Mouse (Mus musculus): ENCODE results near the gene Ugt1a10.
A peak's percentile ranks its signal among the peaks of the same experiment; 100 is the strongest.
"Not testable (repeated sequence)": the region's sequence is repeated elsewhere in the genome, so short reads cannot be mapped to it uniquely, and the experiment has no call there.

The Ugt1a10 gene

GRCm38 (mm10) chr1:88055088-88055487, at the start of gene Ugt1a10:
Gene Ugt1a10 (plus strand): TSS chr1:88055388.
- DNase-seq, result no peak

GRCm38 (mm10) chr1:88007692-88008210, 47.4 kb upstream of the Ugt1a10 start:
- DNase-seq, result no peak

- peak; percentile 80 for DNase-seq
Observed at GRCm38 (mm10) chr1:88008211-88008697, 46.9 kb upstream of the Ugt1a10 start, which contains the start of gene Usp40. Gene Usp40 (minus strand): TSS chr1:88008551.

GRCm38 (mm10) chr1:88008735-88009134, 46.5 kb upstream of the Ugt1a10 start:
- no peak for DNase-seq

GRCm38 (mm10) chr1:88009521-88009920, 45.7 kb upstream of the Ugt1a10 start:
- no peak for DNase-seq

- no peak for DNase-seq
Observed at GRCm38 (mm10) chr1:88013726-88014125, 41.5 kb upstream of the Ugt1a10 start.

- no peak for DNase-seq
Observed at GRCm38 (mm10) chr1:88014194-88014593, 41.0 kb upstream of the Ugt1a10 start.

- DNase-seq, result no peak
Observed at GRCm38 (mm10) chr1:88014671-88015070, 40.5 kb upstream of the Ugt1a10 start.

GRCm38 (mm10) chr1:88015371-88015770, 39.8 kb upstream of the Ugt1a10 start:
- no peak for DNase-seq

GRCm38 (mm10) chr1:88025244-88025643, 29.9 kb upstream of the Ugt1a10 start:
- DNase-seq, result not testable (repeated sequence)

GRCm38 (mm10) chr1:88043044-88043443, 12.1 kb upstream of the Ugt1a10 start:
- not testable (repeated sequence) for DNase-seq

- DNase-seq, result not testable (repeated sequence)
Observed at GRCm38 (mm10) chr1:88044832-88045437, 10.3 kb upstream of the Ugt1a10 start.

GRCm38 (mm10) chr1:88047408-88047807, 7.8 kb upstream of the Ugt1a10 start:
- DNase-seq, result not testable (repeated sequence)

- DNase-seq, result not testable (repeated sequence)
Observed at GRCm38 (mm10) chr1:88066472-88067102, 11.4 kb downstream of the Ugt1a10 start.

GRCm38 (mm10) chr1:88070495-88070894, 15.3 kb downstream of the Ugt1a10 start, which contains the start of gene Ugt1a9:
Gene Ugt1a9 (plus strand): TSS chr1:88070800.
- no peak for DNase-seq

- no peak for DNase-seq
Observed at GRCm38 (mm10) chr1:88070902-88071301, 15.7 kb downstream of the Ugt1a10 start.

GRCm38 (mm10) chr1:88074471-88074870, 19.3 kb downstream of the Ugt1a10 start:
- no peak for DNase-seq

GRCm38 (mm10) chr1:88077128-88077527, 21.9 kb downstream of the Ugt1a10 start:
- DNase-seq, result no peak

GRCm38 (mm10) chr1:88081670-88082069, 26.5 kb downstream of the Ugt1a10 start:
- no peak for DNase-seq

GRCm38 (mm10) chr1:88086125-88086524, 30.9 kb downstream of the Ugt1a10 start:
- no peak for DNase-seq

GRCm38 (mm10) chr1:88087513-88087912, 32.3 kb downstream of the Ugt1a10 start, which contains the start of gene Ugt1a8:
Gene Ugt1a8 (plus strand): TSS chr1:88087813.
- DNase-seq, result no peak

- no peak for DNase-seq
Observed at GRCm38 (mm10) chr1:88092341-88092740, 37.2 kb downstream of the Ugt1a10 start.

- DNase-seq, result not testable (repeated sequence)
Observed at GRCm38 (mm10) chr1:88094270-88094676, 39.1 kb downstream of the Ugt1a10 start.

- no peak for DNase-seq
Observed at GRCm38 (mm10) chr1:88094941-88095492, 39.8 kb downstream of the Ugt1a10 start, which contains the start of gene Ugt1a7c. Gene Ugt1a7c (plus strand): TSS chr1:88095062.
